Mouse (Mus musculus) spleen, adult 2 months (tissue): ENCODE results near the gene Fermt3.

Experiments
- CTCF ChIP-seq: fragments of 200-500 bp; IDR thresholded peaks from 2 replicates; pipeline ENCODE4 v1.5.1; 2011; ENCODE audit warnings: mild to moderate bottlenecking, inconsistent platforms; ENCODE audit not compliant: insufficient read depth, insufficient read length, insufficient replicate concordance; ENCODE audit errors: extremely low read depth
- POLR2A ChIP-seq: fragments of 200-500 bp; IDR thresholded peaks from 2 replicates; pipeline ENCODE4 v1.6.1; 2011; ENCODE audit warnings: low read depth, low read length, inconsistent platforms

DNA sequence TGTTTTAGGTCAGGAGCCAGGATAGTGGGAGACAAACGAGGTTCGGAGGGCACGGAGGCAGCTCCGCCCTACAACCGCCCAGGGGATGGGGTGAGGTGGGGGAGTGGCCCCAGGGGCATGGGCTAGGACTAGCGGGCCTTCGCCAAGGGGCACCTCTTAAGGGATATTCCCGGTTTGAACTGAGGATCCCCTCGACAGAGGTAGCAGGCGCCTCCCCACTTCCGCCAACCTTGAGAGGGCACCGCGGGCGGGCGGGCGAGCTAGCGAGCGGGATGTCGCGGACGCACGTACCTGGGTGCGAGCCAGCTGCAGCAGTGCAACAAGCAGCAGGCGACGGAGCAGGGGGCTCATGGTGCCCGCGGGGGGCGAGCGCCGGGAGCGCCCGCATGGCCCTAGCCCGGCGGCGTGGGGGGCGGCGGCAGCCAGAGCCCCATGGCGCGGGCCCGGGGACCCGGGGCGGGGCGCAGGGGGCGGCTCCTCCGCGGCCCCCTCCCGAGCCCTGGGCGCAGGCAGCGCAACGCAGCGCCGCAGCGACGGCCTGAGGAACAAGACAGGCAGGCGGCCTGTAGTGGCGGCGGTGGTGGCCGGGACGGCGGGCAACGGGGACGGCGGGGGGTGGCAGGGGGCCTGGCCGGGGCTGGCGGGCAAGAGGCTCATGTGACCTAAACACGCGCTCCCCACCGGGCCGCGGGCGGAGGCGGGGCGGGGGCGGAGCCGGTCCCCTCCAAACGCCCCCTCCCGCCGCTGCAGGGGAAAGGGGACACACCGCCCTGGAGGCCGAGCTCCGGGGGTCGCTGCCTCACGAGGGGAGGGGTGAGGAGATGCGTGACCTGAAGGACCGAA is 32.0 kb downstream of the Fermt3 start, which contains the start of gene Vegfb:
- TF ChIP-seq CTCF = no peak
- no peak for TF ChIP-seq POLR2A
